Mouse (Mus musculus): ENCODE results near the gene Fam174b. TPM values are rescaled to one million over a fixed set of nuclear protein-coding genes. Genes with fewer than 3 reads are reported as not detected.

Gene Fam174b
- total and polyA plus RNA-seq, 3 experiments: 1.4 to 1.7 TPM; not detected in 1

GRCm38 (mm10) chr7:73718497-73719007 lies 21.6 kb upstream of the Fam174b start:
- Histone ChIP-seq H3K36me3 (ENCODE audit: control insufficient read depth in 1 of 2, insufficient read depth in 2 of 2, low read length in 2 of 2) (no peaks in the 10 kb centered on the region), H3K4me1 (ENCODE audit: control insufficient read depth in 1 of 2, insufficient read depth in 2 of 2, low read length in 2 of 2) (no peaks in the 10 kb centered on the region), H3K27ac (ENCODE audit: control insufficient read depth, low read depth, low read length) (no peak overlapping the region), H3K9ac (ENCODE audit: control insufficient read depth, low read depth, low read length, poor library complexity, severe bottlenecking) (no peak overlapping the region), H3K27me3 (ENCODE audit: control insufficient read depth in 1 of 2, insufficient read depth in 2 of 2, low read length in 2 of 2) (peaks cover 0 to 1% of the 10 kb centered on the region in 2 experiments; a peak in 2 of 4 replicates), H3K9me3 (replicated peaks; ENCODE audit: insufficient read depth, low read length) (no peaks in the 10 kb centered on the region), H3K4me3 (ENCODE audit: control insufficient read depth in 1 of 2, insufficient read depth in 1 of 2, low read depth in 2 of 2, low read length in 2 of 2) (no peak overlapping the region), H3K79me2 (ENCODE audit: control insufficient read depth, insufficient read depth, low read length, poor library complexity) (no peaks in the 10 kb centered on the region)
- no peak for DNase-seq (ENCODE audit: low read depth, low spot score)
- TF ChIP-seq NELFE (IDR thresholded peaks at IDR 0.05; ENCODE audit: low read depth, low read length) (no peak), USF1 (IDR thresholded peaks at IDR 0.05; ENCODE audit: low read depth, low read length) (no peak), SIN3A (IDR thresholded peaks at IDR 0.05; ENCODE audit: low read length) (no peak), TBP (IDR thresholded peaks at IDR 0.05; ENCODE audit: low read depth, low read length) (no peak), MEF2A (IDR thresholded peaks at IDR 0.05; ENCODE audit: extremely low read depth, insufficient replicate concordance, low read depth, low read length, poor library complexity, severe bottlenecking) (no peak), MYC (IDR thresholded peaks at IDR 0.05; ENCODE audit: low read depth, low read length) (no peak), EP300 (IDR thresholded peaks at IDR 0.05; ENCODE audit: low read depth in 1 of 2, low read length in 2 of 2) (no peak), POLR2AphosphoS2 (IDR thresholded peaks at IDR 0.05; ENCODE audit: low read length) (no peak), GATA1 (IDR thresholded peaks at IDR 0.05; ENCODE audit: low read depth, low read length) (no peak), GABPA (IDR thresholded peaks at IDR 0.05; ENCODE audit: low read depth, low read length) (no peak)

DNA sequence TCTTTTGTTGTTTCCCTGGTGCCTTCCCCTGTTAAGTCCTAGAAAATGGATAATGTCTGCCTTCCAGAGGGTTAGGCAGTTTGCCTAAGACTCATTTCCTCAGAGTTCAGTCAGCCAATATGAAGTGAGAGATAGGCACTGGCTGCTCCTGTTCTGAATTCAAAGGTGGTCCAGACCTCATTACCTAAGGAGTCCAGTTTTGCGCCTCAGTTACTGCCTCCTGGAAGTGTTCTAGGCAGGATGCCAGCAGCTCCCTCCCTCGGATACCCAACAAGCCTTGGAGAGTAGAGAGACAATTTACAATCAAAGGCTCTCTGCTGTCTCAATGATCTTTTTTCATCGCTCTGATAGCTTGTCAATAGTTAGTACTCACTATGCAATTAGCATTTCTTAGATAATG lies 19.1 kb upstream of the Fam174b start:
- H3K9ac ChIP-seq (ENCODE audit: control insufficient read depth, low read depth, low read length, poor library complexity, severe bottlenecking): no peak overlapping the region
- DNase-seq (ENCODE audit: low read depth, low spot score): no peak
- H3K9me3 ChIP-seq (replicated peaks; ENCODE audit: insufficient read depth, low read length): no peaks in the 10 kb centered on the region
- no peak overlapping the region for H3K27ac ChIP-seq (ENCODE audit: control insufficient read depth, low read depth, low read length)
- no peaks in the 10 kb centered on the region for H3K36me3 ChIP-seq (ENCODE audit: control insufficient read depth in 1 of 2, insufficient read depth in 2 of 2, low read length in 2 of 2)
- H3K79me2 ChIP-seq (ENCODE audit: control insufficient read depth, insufficient read depth, low read length, poor library complexity): no peaks in the 10 kb centered on the region
- no peak overlapping the region for H3K4me3 ChIP-seq (ENCODE audit: control insufficient read depth in 1 of 2, insufficient read depth in 1 of 2, low read depth in 2 of 2, low read length in 2 of 2)
- no peaks in the 10 kb centered on the region for H3K4me1 ChIP-seq (ENCODE audit: control insufficient read depth in 1 of 2, insufficient read depth in 2 of 2, low read length in 2 of 2)
- H3K27me3 ChIP-seq (ENCODE audit: control insufficient read depth in 1 of 2, insufficient read depth in 2 of 2, low read length in 2 of 2): peaks cover 0 to 1% of the 10 kb centered on the region in 2 experiments; a peak in 2 of 4 replicates
- no peak for TF ChIP-seq SMC3 (IDR thresholded peaks at IDR 0.05; ENCODE audit: low read depth, low read length)
- no peak for TF ChIP-seq E2F4 (IDR thresholded peaks at IDR 0.05; ENCODE audit: borderline replicate concordance, low read depth, low read length)
- no peak for TF ChIP-seq MAFK (IDR thresholded peaks at IDR 0.05; ENCODE audit: borderline replicate concordance, low read depth, low read length)
- TF ChIP-seq CHD1 (IDR thresholded peaks at IDR 0.05; ENCODE audit: low read depth, low read length): no peak
- no peak for TF ChIP-seq TBP (IDR thresholded peaks at IDR 0.05; ENCODE audit: low read depth, low read length)
- no peak for TF ChIP-seq GABPA (IDR thresholded peaks at IDR 0.05; ENCODE audit: low read depth, low read length)
- no peak for TF ChIP-seq POLR2A (IDR thresholded peaks at IDR 0.05; ENCODE audit: control insufficient read depth in 1 of 2, insufficient read depth in 1 of 2, low read depth in 1 of 2, low read length in 2 of 2, poor library complexity in 1 of 2)
- TF ChIP-seq TAL1 (IDR thresholded peaks at IDR 0.05; ENCODE audit: low read length): no peak
- no peak for TF ChIP-seq CHD2 (IDR thresholded peaks at IDR 0.05; ENCODE audit: low read length)
- no peak for TF ChIP-seq MEF2A (IDR thresholded peaks at IDR 0.05; ENCODE audit: extremely low read depth, insufficient replicate concordance, low read depth, low read length, poor library complexity, severe bottlenecking)
